Mouse (Mus musculus): ENCODE measurements around the gene Slc7a11.

DNA sequence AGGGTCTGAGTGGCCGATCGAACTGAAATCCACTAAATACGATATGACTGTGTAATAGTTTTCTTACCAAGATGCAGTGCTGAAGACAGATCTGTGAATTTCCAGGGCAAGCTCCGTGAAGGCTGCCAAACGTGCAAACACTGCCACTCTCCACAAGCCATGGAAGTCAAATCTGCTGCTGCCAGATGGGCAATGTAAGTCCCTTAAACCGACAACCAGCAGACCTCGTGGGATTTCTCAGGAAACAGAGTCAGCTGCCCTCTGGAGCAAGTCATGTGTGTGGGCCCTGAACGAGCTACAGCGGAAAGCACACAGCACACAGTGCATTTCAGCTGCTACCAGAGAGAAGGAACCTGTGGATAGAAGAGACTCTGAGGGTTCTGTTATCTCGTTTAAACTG is 146.5 kb downstream of the Slc7a11 start:
- TF ChIP-seq CTCF (IDR thresholded peaks at IDR 0.05; ENCODE audit: low read depth, low read length): no peak
- no peak for TF ChIP-seq POLR2A (IDR thresholded peaks at IDR 0.05; ENCODE audit: borderline replicate concordance, low read depth, low read length)

All from bone marrow macrophage, adult 2 months (primary cell).